Mouse (Mus musculus) forebrain, embryonic 13.5 days (tissue): ENCODE data around the gene Lancl3. TPM values are rescaled to one million over a fixed set of nuclear protein-coding genes. Genes with fewer than 3 reads are reported as not detected.

Source experiments
- ATAC-seq: fragments of 200-750 bp; cut with Nextera tagmentation; 2 replicates; pipeline ENCODE4 v1.8.0; 2017
- H3K27ac ChIP-seq: fragments of 300-500 bp; sonication (generic); 2 replicates; pipeline ENCODE4 v1.5.1; 2015; ENCODE audit warnings: inconsistent platforms, mild to moderate bottlenecking, moderate library complexity
- H3K27me3 ChIP-seq: fragments of 300-500 bp; sonication (generic); 2 replicates; pipeline ENCODE4 v1.6.1; 2015; ENCODE audit warnings: mild to moderate bottlenecking, inconsistent platforms
- H3K36me3 ChIP-seq: fragments of 300-500 bp; sonication (generic); 2 replicates; pipeline ENCODE4 v1.6.1; 2015; ENCODE audit warnings: mild to moderate bottlenecking, inconsistent platforms; ENCODE audit not compliant: poor library complexity, severe bottlenecking
- H3K4me1 ChIP-seq: fragments of 300-500 bp; sonication (generic); 2 replicates; pipeline ENCODE4 v1.6.1; 2015; ENCODE audit warnings: inconsistent platforms
- H3K4me2 ChIP-seq: fragments of 300-500 bp; sonication (generic); 2 replicates; pipeline ENCODE4 v1.6.1; 2015; ENCODE audit warnings: inconsistent platforms, mild to moderate bottlenecking, moderate library complexity
- H3K4me3 ChIP-seq: fragments of 300-500 bp; sonication (generic); 2 replicates; pipeline ENCODE4 v1.5.1; 2015; ENCODE audit warnings: mild to moderate bottlenecking, inconsistent platforms
- H3K9ac ChIP-seq: fragments of 300-500 bp; sonication (generic); 2 replicates; pipeline ENCODE4 v1.6.1; 2015; ENCODE audit warnings: mild to moderate bottlenecking, inconsistent platforms
- H3K9me3 ChIP-seq: fragments of 300-500 bp; sonication (generic); replicated peaks from 2 replicates; pipeline ENCODE4 v1.6.1; 2016; ENCODE audit warnings: inconsistent platforms
- WGBS: fragments of 180-500 bp; shearing (Covaris S2); methylation state at CpG from one replicate; pipeline ENCODE4 v1.1.7; 2015; 5-methylcytosine and 5-hydroxymethylcytosine counted together
- polyA plus RNA-seq: library from polyadenylated mRNA; unstranded; fragments of >200 nt; fragmentation: Nextera tagmentation; extraction: Ambion mirVana; gene quantifications from 2 replicates; pipeline ENCODE4 v1.2.1, GENCODE M21; 2015

Gene Lancl3
- polyA plus RNA-seq, 1 experiment from 2014 or later = 4.7 TPM

GRCm38 (mm10) chrX:9227105-9227504 lies 27.4 kb downstream of the Lancl3 start:
- ATAC-seq = no peak
- Histone ChIP-seq H3K27ac (no peak overlapping the region), H3K4me1 (no peaks in the 10 kb centered on the region), H3K36me3 (no peaks in the 10 kb centered on the region), H3K9me3 (no peaks in the 10 kb centered on the region), H3K27me3 (no peaks in the 10 kb centered on the region), H3K4me2 (no peak overlapping the region), H3K9ac (no peak overlapping the region), H3K4me3 (no peak overlapping the region)
- WGBS = 65% methylated on average over 2 of the region's 2 CpGs

- Histone ChIP-seq H3K9me3 (no peaks in the 10 kb centered on the region), H3K4me3 (no peak overlapping the region), H3K4me1 (peaks cover 17% of the 10 kb centered on the region), H3K27ac (no peak overlapping the region), H3K4me2 (no peak overlapping the region), H3K9ac (no peak overlapping the region), H3K36me3 (no peaks in the 10 kb centered on the region), H3K27me3 (no peaks in the 10 kb centered on the region)
- 51% methylated on average over 5 of the region's 5 CpGs for WGBS
- ATAC-seq = peak; percentile 61
Measured at GRCm38 (mm10) chrX:9240737-9241591, 41.3 kb downstream of the Lancl3 start.

DNA sequence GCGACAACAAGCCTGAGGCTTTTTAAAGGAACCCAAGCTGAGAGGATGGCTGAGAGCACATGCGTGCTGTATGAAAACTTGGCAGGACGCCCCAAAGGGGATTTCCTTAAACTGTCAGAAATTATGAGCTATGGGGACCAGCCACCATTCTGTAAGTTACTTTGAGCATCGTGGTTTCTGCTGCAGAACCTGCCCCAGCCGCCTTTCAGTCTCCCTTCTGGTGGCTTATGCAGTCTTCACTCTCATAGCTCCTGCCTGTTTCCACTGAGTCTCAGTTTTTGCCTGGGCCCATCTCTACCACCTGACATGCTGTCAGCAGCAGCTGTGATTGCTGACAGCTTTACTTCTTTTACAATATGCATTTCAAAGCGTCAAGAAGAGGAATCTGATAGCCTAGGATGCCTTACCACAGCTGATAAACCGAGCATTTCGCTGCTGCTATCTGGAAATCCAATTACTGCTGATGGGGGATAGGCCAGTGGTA lies 43.7 kb downstream of the Lancl3 start:
- Histone ChIP-seq H3K27ac (peak overlapping the region; percentile 48; the same call in 1 of the 2 replicates), H3K36me3 (no peaks in the 10 kb centered on the region), H3K4me1 (peaks cover 17% of the 10 kb centered on the region), H3K4me2 (no peak overlapping the region), H3K27me3 (no peaks in the 10 kb centered on the region), H3K9me3 (no peaks in the 10 kb centered on the region), H3K9ac (no peak overlapping the region), H3K4me3 (no peak overlapping the region)
- ATAC-seq = peak; percentile 75
- whole genome bisulfite sequencing = 57% methylated on average over 8 of the region's 8 CpGs

DNA sequence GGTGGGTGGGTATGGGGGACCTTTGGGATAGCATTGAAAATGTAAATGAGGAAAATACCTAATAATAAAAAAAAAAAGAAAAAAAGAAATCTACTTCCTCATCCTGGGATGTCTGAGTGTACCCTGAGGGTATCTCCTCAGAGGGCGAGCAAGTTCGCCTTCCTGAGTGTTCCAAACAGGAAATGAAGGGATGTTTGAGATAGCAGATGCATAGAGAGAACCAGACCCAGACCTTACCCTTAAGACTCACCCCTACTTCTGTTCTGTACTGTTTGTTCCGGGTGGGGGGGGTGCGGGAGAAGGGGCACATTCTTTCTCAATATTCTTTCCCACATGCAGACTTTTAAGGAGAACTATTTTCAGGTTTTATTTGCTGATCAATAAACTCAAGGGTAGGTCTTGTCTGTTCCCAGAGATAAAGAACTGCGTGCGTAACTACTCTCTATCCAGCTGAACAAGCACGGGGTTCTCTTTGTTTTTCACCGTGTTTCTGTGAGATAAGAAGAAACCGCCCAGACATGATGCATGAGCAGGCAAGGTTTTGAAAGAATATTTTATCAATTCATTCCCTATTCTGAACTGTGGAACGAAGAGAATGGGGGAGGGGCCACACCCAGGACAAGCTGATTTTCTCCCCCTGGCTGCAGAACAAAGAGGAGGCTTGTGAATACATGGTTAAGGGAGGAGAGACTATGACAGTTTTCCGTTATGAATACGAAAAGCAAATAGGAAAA lies 45.1 kb downstream of the Lancl3 start:
- H3K4me2 ChIP-seq = no peak overlapping the region
- H3K4me1 ChIP-seq = peaks cover 17% of the 10 kb centered on the region
- WGBS = 58% methylated on average over 12 of the region's 12 CpGs
- H3K9ac ChIP-seq = no peak overlapping the region
- no peak overlapping the region for H3K27ac ChIP-seq
- H3K36me3 ChIP-seq = no peaks in the 10 kb centered on the region
- ATAC-seq = no peak
- no peaks in the 10 kb centered on the region for H3K27me3 ChIP-seq
- no peak overlapping the region for H3K4me3 ChIP-seq
- H3K9me3 ChIP-seq = no peaks in the 10 kb centered on the region

DNA sequence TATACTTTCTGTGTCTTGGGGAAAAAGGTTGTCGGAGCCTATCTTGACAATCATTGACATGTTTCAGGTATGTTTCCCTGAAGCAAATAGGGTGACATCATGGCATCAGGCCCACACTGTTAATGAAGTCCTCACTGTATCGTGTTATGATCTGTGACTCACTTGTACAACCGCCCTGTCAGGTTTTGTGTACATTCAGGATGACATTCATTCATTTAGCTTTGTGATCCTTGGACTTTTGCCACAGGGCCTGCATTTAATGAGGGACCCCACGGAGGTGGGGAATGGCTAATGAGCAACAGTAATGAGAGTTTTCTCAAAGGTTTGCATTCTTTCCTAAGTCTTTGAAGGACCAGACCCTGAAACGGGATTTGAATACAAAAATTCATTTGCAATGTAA lies 49.2 kb downstream of the Lancl3 start:
- peak; percentile 87 for ATAC-seq

DNA sequence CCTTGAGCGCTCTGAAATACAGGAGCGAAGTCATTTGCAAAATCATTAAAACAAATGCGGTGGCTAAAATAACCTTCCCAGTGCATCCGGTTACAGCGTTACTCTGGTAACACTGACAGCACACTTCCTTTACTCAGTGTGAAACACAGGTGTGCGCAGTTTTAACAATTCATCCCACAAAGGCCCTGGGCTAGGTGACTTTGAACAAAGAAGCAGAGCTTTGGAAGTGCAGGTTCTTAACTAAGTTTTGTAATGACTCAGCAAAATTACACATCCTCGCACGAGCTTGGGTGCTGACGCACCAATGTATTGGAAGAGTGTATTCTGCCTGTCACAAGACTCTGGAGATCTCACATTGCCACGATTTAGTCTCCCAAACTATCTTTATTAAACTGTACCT lies 54.3 kb downstream of the Lancl3 start:
- ATAC-seq = no peak
- WGBS = 86% methylated on average over 10 of the region's 10 CpGs
- Histone ChIP-seq H3K27me3 (no peaks in the 10 kb centered on the region), H3K4me2 (no peak overlapping the region), H3K4me3 (no peak overlapping the region), H3K9me3 (no peaks in the 10 kb centered on the region), H3K9ac (no peak overlapping the region), H3K4me1 (no peaks in the 10 kb centered on the region), H3K36me3 (no peaks in the 10 kb centered on the region), H3K27ac (no peak overlapping the region)

More for the DNA sequence above, 49.2 kb downstream of the Lancl3 start:
- Histone ChIP-seq H3K9me3 (no peaks in the 10 kb centered on the region), H3K27me3 (no peaks in the 10 kb centered on the region), H3K4me2 (no peak overlapping the region), H3K4me3 (no peak overlapping the region), H3K4me1 (peaks cover 6% of the 10 kb centered on the region; the same call in 1 of the 2 replicates), H3K9ac (no peak overlapping the region), H3K36me3 (no peaks in the 10 kb centered on the region), H3K27ac (no peak overlapping the region)
- WGBS = 29% methylated on average over 5 of the region's 5 CpGs

GRCm38 (mm10) chrX:9254901-9255300 lies 55.2 kb downstream of the Lancl3 start:
- Histone ChIP-seq H3K27ac (no peak overlapping the region), H3K36me3 (no peaks in the 10 kb centered on the region), H3K27me3 (no peaks in the 10 kb centered on the region), H3K4me3 (no peak overlapping the region), H3K4me1 (no peaks in the 10 kb centered on the region), H3K9ac (no peak overlapping the region), H3K9me3 (no peaks in the 10 kb centered on the region), H3K4me2 (no peak overlapping the region)
- ATAC-seq = no peak
- WGBS = 89% methylated on average over 3 of the region's 3 CpGs

GRCm38 (mm10) chrX:9256766-9257165 lies 57.1 kb downstream of the Lancl3 start, which contains the start of gene Gm14862:
Gm14862 (minus strand) TSS chrX:9256899.
- Histone ChIP-seq H3K36me3 (no peaks in the 10 kb centered on the region), H3K9me3 (no peaks in the 10 kb centered on the region), H3K4me2 (no peak within 1 kb of the TSS), H3K4me1 (no peaks in the 10 kb centered on the region), H3K4me3 (no peak within 1 kb of the TSS), H3K27ac (no peak within 1 kb of the TSS), H3K9ac (no peak within 1 kb of the TSS), H3K27me3 (no peaks in the 10 kb centered on the region)
- 76% methylated on average over 5 of the region's 5 CpGs for WGBS
- no peak for ATAC-seq

GRCm38 (mm10) chrX:9257831-9258230 lies 58.1 kb downstream of the Lancl3 start:
- ATAC-seq = no peak
- Histone ChIP-seq H3K9ac (no peak overlapping the region), H3K4me3 (no peak overlapping the region), H3K4me1 (no peaks in the 10 kb centered on the region), H3K9me3 (no peaks in the 10 kb centered on the region), H3K27me3 (no peaks in the 10 kb centered on the region), H3K27ac (no peak overlapping the region), H3K36me3 (no peaks in the 10 kb centered on the region), H3K4me2 (no peak overlapping the region)
- 93% methylated on average over 7 of the region's 7 CpGs for WGBS

GRCm38 (mm10) chrX:9259267-9259666 lies 59.6 kb downstream of the Lancl3 start:
- WGBS = 81% methylated on average over 1 of the region's 1 CpGs
- no peak overlapping the region for H3K9ac ChIP-seq

DNA sequence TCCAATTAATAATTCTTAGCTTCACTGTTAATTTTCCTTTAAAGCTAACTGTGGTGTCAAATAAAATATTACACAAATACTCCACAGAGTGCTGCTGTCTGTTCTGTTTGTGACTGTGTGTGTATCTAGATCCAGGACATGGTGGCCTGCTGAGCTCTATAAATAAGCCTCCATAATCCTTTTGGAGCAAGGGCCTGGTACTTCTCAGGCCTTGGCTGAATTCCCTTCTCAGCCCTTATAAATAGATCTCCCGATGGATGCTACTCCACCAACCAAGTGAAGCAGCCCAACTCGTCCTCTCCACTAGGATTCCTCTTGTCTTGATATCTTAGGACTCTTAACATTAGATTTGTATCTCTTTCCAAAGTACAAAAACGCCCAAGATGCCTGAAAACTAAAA lies 71.4 kb downstream of the Lancl3 start:
- H3K4me2 ChIP-seq = no peak overlapping the region
- no peaks in the 10 kb centered on the region for H3K36me3 ChIP-seq
- H3K9ac ChIP-seq = no peak overlapping the region
- H3K4me3 ChIP-seq = no peak overlapping the region
- H3K27me3 ChIP-seq = no peaks in the 10 kb centered on the region
- no peaks in the 10 kb centered on the region for H3K4me1 ChIP-seq
- H3K27ac ChIP-seq = no peak overlapping the region
- no peak for ATAC-seq
- 53% methylated on average over 3 of the region's 3 CpGs for WGBS
- H3K9me3 ChIP-seq = no peaks in the 10 kb centered on the region; the same call in 1 of the 2 replicates

More at GRCm38 (mm10) chrX:9259267-9259666, 59.6 kb downstream of the Lancl3 start:
- no peaks in the 10 kb centered on the region for H3K27me3 ChIP-seq
- H3K9me3 ChIP-seq = no peaks in the 10 kb centered on the region
- no peak overlapping the region for H3K4me3 ChIP-seq
- ATAC-seq = no peak
- H3K4me1 ChIP-seq = no peaks in the 10 kb centered on the region
- no peaks in the 10 kb centered on the region for H3K36me3 ChIP-seq
- no peak overlapping the region for H3K4me2 ChIP-seq
- no peak overlapping the region for H3K27ac ChIP-seq

DNA sequence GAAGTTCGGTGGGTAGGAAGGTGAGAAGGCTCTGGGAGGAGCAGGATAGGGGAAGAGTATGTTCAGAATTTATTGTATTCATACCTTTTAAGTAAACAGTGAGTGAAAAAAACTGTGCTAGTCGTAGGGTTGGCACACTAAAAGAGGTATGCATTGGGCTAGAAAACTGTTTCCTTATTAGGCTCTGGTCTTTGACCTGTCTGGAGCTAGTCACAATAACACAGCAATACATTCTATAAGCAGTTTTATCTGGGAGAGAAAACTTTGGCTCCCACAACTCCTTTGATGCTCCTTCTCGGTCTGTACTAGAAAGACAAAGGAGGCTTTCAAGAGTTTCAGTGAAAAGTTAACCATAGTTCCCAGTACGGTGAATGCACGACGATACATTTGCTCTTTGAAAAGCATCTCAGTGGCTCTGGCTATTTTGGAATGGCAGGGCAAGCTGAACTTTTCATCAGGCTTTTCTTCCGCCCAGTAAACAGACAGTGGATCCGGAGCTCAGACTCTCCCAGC lies 72.3 kb downstream of the Lancl3 start:
- H3K9me3 ChIP-seq = no peaks in the 10 kb centered on the region; the same call in 1 of the 2 replicates
- H3K4me1 ChIP-seq = no peaks in the 10 kb centered on the region
- H3K36me3 ChIP-seq = no peaks in the 10 kb centered on the region
- WGBS = 26% methylated on average over 8 of the region's 8 CpGs
- H3K9ac ChIP-seq = no peak overlapping the region
- peak; percentile 42; the same call in 1 of the 2 replicates for ATAC-seq
- peak overlapping the region; percentile 61 for H3K4me2 ChIP-seq
- H3K4me3 ChIP-seq = peak overlapping the region; percentile 54
- H3K27me3 ChIP-seq = no peaks in the 10 kb centered on the region
- no peak overlapping the region for H3K27ac ChIP-seq
